Mouse (Mus musculus): ENCODE data around the gene Aamdc. TPM values are rescaled to one million over a fixed set of nuclear protein-coding genes. Genes with fewer than 3 reads are reported as not detected.

Gene Aamdc
- total and polyA plus RNA-seq, 3 experiments, result 16.6 to 20.2 TPM; not detected in 1

- H3K27me3 ChIP-seq (ENCODE audit: control insufficient read depth in 1 of 2, insufficient read depth in 2 of 2, low read length in 2 of 2), result no peaks in the 10 kb centered on the region
- H3K79me2 ChIP-seq (ENCODE audit: control insufficient read depth, insufficient read depth, low read length, poor library complexity), result peaks cover 39% of the 10 kb centered on the region
- TF ChIP-seq NELFE (IDR thresholded peaks at IDR 0.05; ENCODE audit: low read depth, low read length) (peak; percentile 5; the same call in 1 of the 2 replicates), POLR2A (IDR thresholded peaks at IDR 0.05; ENCODE audit: control insufficient read depth in 1 of 2, insufficient read depth in 1 of 2, low read depth in 1 of 2, low read length in 2 of 2, poor library complexity in 1 of 2) (peak in 1 of 2 experiments; percentile 59; a peak in 1 of 4 replicates), GABPA (IDR thresholded peaks at IDR 0.05; ENCODE audit: low read depth, low read length) (no peak), CHD2 (IDR thresholded peaks at IDR 0.05; ENCODE audit: low read length) (no peak), CHD1 (IDR thresholded peaks at IDR 0.05; ENCODE audit: low read depth, low read length) (no peak), NRF1 (IDR thresholded peaks at IDR 0.05; ENCODE audit: insufficient read depth, low read depth, low read length, poor library complexity, severe bottlenecking) (no peak), MAX (IDR thresholded peaks at IDR 0.05; ENCODE audit: low read length) (no peak)
- peaks cover 0 to 6% of the 10 kb centered on the region in 2 experiments; a peak in 2 of 4 replicates for H3K36me3 ChIP-seq (ENCODE audit: control insufficient read depth in 1 of 2, insufficient read depth in 2 of 2, low read length in 2 of 2)
- no peaks in the 10 kb centered on the region for H3K9me3 ChIP-seq (replicated peaks; ENCODE audit: insufficient read depth, low read length)
- peak overlapping the region; percentile 99 for H3K9ac ChIP-seq (ENCODE audit: control insufficient read depth, low read depth, low read length, poor library complexity, severe bottlenecking)
- DNase-seq (ENCODE audit: low read depth, low spot score), result peak; percentile 71
- peak overlapping the region; percentile 86 to 98 for H3K4me3 ChIP-seq (ENCODE audit: control insufficient read depth in 1 of 2, insufficient read depth in 1 of 2, low read depth in 2 of 2, low read length in 2 of 2)
- H3K4me1 ChIP-seq (ENCODE audit: control insufficient read depth in 1 of 2, insufficient read depth in 2 of 2, low read length in 2 of 2), result peaks cover 3% of the 10 kb centered on the region in 2 experiments; a peak in 3 of 4 replicates
- H3K27ac ChIP-seq (ENCODE audit: control insufficient read depth, low read depth, low read length), result peak overlapping the region; percentile 68
Measured at GRCm38 (mm10) chr7:97579976-97580842, 912 bp upstream of the Aamdc start.

GRCm38 (mm10) chr7:97578361-97579066, 783 bp downstream of the Aamdc start:
- H3K4me1 ChIP-seq (ENCODE audit: control insufficient read depth in 1 of 2, insufficient read depth in 2 of 2, low read length in 2 of 2), result peaks cover 3% of the 10 kb centered on the region in 2 experiments; a peak in 2 of 4 replicates
- TF ChIP-seq ZNF384 (IDR thresholded peaks at IDR 0.05; ENCODE audit: low read depth, low read length) (peak; percentile 74), CTCF (IDR thresholded peaks at IDR 0.05 in 2 of 3, conservative IDR thresholded peaks at IDR 0.05 in 1 of 3; ENCODE audit: control insufficient read depth in 1 of 3, insufficient read depth in 1 of 3, low read depth in 2 of 3, low read length in 3 of 3, poor library complexity in 1 of 3, severe bottlenecking in 1 of 3) (no peak)
- peaks cover 0 to 6% of the 10 kb centered on the region in 2 experiments; a peak in 2 of 4 replicates for H3K36me3 ChIP-seq (ENCODE audit: control insufficient read depth in 1 of 2, insufficient read depth in 2 of 2, low read length in 2 of 2)
- H3K27ac ChIP-seq (ENCODE audit: control insufficient read depth, low read depth, low read length), result no peak overlapping the region; the same call in 1 of the 2 replicates
- DNase-seq (ENCODE audit: low read depth, low spot score), result peak; percentile 66
- no peaks in the 10 kb centered on the region for H3K9me3 ChIP-seq (replicated peaks; ENCODE audit: insufficient read depth, low read length)
- H3K9ac ChIP-seq (ENCODE audit: control insufficient read depth, low read depth, low read length, poor library complexity, severe bottlenecking), result peak overlapping the region; percentile 90
- peaks cover 26% of the 10 kb centered on the region for H3K79me2 ChIP-seq (ENCODE audit: control insufficient read depth, insufficient read depth, low read length, poor library complexity)
- H3K27me3 ChIP-seq (ENCODE audit: control insufficient read depth in 1 of 2, insufficient read depth in 2 of 2, low read length in 2 of 2), result no peaks in the 10 kb centered on the region
- peak overlapping the region; percentile 85 to 98 for H3K4me3 ChIP-seq (ENCODE audit: control insufficient read depth in 1 of 2, insufficient read depth in 1 of 2, low read depth in 2 of 2, low read length in 2 of 2)

DNA sequence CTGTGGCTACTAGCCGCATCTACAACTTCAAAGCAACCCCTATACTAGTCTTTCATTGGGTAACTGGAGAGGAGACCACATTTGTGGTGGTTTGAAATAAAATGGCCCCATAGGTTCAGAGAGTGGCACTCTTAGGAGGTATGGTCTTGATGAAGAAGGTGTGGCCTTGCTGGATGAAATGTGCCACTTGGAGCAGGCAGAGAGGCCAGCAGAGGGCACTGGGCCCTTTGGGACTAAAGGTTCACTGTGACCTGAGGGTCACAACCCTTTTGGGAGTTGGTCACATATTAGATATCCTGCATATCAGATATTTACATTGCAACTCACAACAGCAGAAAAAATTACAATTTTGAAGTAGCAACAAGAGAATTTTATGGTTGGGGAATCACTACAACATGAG, 8.9 kb downstream of the Aamdc start:
- Histone ChIP-seq H3K9ac (ENCODE audit: control insufficient read depth, low read depth, low read length, poor library complexity, severe bottlenecking) (no peak overlapping the region), H3K9me3 (replicated peaks; ENCODE audit: insufficient read depth, low read length) (no peaks in the 10 kb centered on the region), H3K27me3 (ENCODE audit: control insufficient read depth in 1 of 2, insufficient read depth in 2 of 2, low read length in 2 of 2) (no peaks in the 10 kb centered on the region), H3K79me2 (ENCODE audit: control insufficient read depth, insufficient read depth, low read length, poor library complexity) (no peaks in the 10 kb centered on the region), H3K4me1 (ENCODE audit: control insufficient read depth in 1 of 2, insufficient read depth in 2 of 2, low read length in 2 of 2) (no peaks in the 10 kb centered on the region), H3K27ac (ENCODE audit: control insufficient read depth, low read depth, low read length) (no peak overlapping the region), H3K4me3 (ENCODE audit: control insufficient read depth in 1 of 2, insufficient read depth in 1 of 2, low read depth in 2 of 2, low read length in 2 of 2) (no peak overlapping the region), H3K36me3 (ENCODE audit: control insufficient read depth in 1 of 2, insufficient read depth in 2 of 2, low read length in 2 of 2) (no peaks in the 10 kb centered on the region)
- peak in 2 of 3 experiments; percentile 26 to 44; a peak in 3 of 6 replicates for TF ChIP-seq CTCF (IDR thresholded peaks at IDR 0.05 in 2 of 3, conservative IDR thresholded peaks at IDR 0.05 in 1 of 3; ENCODE audit: control insufficient read depth in 1 of 3, insufficient read depth in 1 of 3, low read depth in 2 of 3, low read length in 3 of 3, poor library complexity in 1 of 3, severe bottlenecking in 1 of 3)
- no peak for TF ChIP-seq USF2 (IDR thresholded peaks at IDR 0.05; ENCODE audit: borderline replicate concordance in 1 of 2, insufficient read depth in 1 of 2, low read depth in 1 of 2, low read length in 2 of 2)
- TF ChIP-seq RAD21 (IDR thresholded peaks at IDR 0.05; ENCODE audit: low read depth, low read length), result peak; percentile 16
- peak; percentile 21; the same call in 1 of the 2 replicates for TF ChIP-seq SMC3 (IDR thresholded peaks at IDR 0.05; ENCODE audit: low read depth, low read length)
- no peak for DNase-seq (ENCODE audit: low read depth, low spot score)

Measured in MEL (cell line).